Mouse (Mus musculus): ENCODE results near the gene 3110009E18Rik.

Gene 3110009E18Rik

GRCm38 (mm10) chr1:120145527-120146216 is 24.7 kb downstream of the 3110009E18Rik start:
- DNase-seq: no peak

DNA sequence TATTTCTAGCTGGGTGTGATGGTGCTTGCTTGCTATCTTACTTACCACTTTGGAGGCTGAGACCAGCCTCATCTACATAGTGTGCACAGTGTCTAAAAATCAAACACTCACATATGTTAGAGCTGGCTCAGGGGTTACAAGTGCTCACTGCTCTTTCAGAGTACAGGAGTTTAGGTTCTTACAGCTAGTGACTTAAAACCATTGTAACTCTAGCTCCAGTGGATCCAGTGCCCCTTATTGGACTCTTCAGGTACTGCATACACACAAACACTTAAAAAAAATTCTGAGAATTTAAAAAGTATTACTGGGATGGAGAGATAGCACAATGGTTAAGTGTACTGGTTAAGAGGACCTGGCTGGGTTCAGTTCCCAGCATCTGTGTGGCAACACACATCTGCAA is 26.0 kb downstream of the 3110009E18Rik start:
- DNase-seq: no peak

GRCm38 (mm10) chr1:120154232-120154631 is 33.2 kb downstream of the 3110009E18Rik start:
- peak; percentile 55 to 64 for DNase-seq

- DNase-seq: peak; percentile 45 to 56
Observed at GRCm38 (mm10) chr1:120155325-120155724, 34.3 kb downstream of the 3110009E18Rik start.

DNA sequence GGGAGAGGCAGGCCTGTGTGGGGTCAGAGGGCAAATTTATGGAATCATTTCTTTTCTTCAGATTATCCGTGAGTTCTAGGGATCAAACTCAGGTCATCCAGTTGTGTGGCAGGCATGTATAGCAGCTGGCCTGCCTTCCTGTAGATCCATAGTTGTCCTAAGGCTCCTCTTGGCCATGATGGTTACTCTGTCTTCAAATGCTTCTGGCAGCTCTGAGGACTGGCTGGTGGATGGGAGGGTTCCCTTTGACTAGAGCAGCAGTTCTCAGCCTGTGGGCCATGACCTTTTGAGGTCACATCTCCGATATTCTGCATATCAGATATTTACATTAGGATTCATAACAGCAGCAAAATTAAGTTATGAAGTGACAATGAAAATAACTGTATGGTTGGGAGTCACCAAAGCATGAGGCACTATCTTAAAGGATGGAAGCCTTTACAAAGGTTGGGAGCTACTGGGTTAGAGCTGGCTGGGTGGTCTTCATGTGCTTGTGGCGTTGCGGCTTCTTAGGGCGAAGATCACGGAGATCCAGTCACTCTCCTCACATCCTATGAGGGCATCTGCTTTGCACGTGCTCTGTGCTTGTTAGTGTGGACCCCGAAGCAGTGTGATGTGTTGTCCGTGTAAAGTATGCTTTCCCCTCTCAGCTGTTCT is 37.6 kb downstream of the 3110009E18Rik start:
- no peak for DNase-seq

DNA sequence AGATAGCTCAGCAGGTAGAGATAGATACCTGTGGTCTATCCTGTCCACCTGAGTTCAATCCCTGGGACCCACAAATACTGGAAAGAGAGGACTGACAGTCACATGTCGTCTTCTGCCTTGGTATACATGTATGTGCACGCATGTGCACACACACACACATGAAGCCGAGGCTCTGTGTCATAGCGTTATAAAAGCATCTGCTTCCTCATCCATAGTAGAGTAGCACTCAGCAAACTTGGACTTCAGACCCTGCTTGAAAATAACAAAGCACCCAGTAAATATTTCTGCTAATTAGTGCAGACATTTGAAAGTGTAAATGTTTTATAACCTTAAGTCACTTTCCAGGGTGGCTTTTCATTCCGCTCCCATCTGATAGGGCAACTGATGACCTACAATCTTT is 40.5 kb downstream of the 3110009E18Rik start:
- no peak for DNase-seq

- DNase-seq: no peak
Observed at GRCm38 (mm10) chr1:120162616-120163015, 41.6 kb downstream of the 3110009E18Rik start.

- DNase-seq: no peak
Observed at GRCm38 (mm10) chr1:120168016-120168415, 47.0 kb downstream of the 3110009E18Rik start.

GRCm38 (mm10) chr1:120168674-120169073 is 47.7 kb downstream of the 3110009E18Rik start:
- DNase-seq: no peak

- no peak for DNase-seq
Observed at GRCm38 (mm10) chr1:120170307-120170706, 49.3 kb downstream of the 3110009E18Rik start.

- DNase-seq: peak; percentile 40 to 56
Observed at GRCm38 (mm10) chr1:120171819-120172521, 51.0 kb downstream of the 3110009E18Rik start.

- no peak for DNase-seq
Observed at GRCm38 (mm10) chr1:120174991-120175390, 54.0 kb downstream of the 3110009E18Rik start.

DNA sequence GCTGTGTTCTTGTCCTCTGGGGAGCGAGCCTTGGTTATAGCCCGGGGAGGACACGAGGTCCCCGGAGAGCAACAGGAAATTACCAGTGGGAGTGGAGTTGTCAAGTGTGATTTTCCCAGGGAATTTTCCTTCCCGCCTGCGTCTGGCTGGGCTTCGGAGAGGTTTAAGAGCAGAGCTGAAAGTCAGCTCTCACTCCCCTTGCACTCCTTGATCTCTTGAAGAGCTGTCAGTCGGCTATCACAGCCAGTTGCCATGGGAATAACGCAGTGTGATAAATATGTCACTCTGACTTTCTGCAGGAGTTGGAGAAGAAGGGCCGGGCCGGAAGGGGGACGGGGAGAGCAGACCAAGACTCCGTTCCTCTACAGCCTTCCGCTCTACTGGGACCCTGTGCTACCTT is 55.3 kb downstream of the 3110009E18Rik start:
- DNase-seq: no peak

DNA sequence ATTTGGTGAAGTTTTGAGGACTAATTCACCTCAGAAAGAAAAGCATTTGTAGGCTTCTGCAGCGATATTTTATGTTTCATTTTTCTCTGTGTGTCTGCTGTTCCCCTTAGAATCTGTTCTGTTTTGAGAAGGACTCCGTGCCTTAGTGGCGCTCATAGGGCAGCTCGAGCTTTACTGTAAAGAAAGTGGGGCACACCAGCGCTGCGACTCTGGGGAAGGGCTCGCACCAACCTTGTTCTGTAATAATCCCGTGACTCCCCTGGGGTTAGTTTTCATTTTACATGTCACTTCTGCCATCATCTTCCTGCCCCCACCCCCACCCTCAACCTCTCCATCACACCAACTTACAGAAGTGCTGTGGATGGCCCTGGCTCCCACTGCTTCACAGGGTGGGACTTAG is 56.2 kb downstream of the 3110009E18Rik start:
- no peak for DNase-seq

GRCm38 (mm10) chr1:120186204-120186603 is 65.2 kb downstream of the 3110009E18Rik start:
- DNase-seq: no peak

GRCm38 (mm10) chr1:120186655-120187054 is 65.7 kb downstream of the 3110009E18Rik start:
- no peak for DNase-seq

DNA sequence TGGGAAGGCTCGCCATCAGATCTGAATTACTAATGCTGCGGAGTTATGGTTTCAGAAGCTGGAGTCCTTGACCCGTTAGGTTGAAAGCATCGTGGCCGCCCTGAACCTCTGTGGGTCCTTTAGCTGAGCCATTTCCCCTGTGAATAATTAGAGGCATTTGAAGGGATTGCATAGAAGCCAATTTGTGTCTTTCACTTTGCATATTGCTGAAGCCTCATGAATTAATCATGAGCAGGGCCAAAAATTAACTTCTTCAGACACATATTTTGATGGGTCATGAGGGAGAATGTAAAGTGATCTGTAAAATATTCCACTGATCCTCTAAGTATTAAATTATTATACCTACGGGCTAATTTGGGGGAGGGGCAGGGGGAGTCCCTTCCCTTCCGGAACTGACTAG is 66.1 kb downstream of the 3110009E18Rik start:
- no peak for DNase-seq

DNA sequence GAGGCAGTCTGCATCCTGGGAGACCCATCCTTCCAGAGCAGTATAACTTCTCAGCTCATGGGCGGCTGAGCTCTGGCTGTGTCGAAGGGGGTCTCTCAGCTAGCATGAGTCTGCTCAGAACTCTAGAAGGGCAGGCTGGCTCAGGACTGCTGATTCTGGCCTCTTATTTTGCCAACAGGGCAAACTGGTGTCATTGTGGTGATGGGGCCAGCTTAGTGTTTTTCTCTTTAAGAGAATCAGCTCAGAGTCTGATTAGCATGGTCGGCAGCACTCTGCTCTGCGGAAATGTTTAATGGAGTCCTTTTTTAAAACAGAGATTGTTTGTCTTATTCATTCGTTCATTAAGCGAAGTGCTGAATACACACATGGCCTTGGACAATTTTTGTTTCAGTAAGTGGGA is 68.2 kb downstream of the 3110009E18Rik start:
- DNase-seq: no peak

DNA sequence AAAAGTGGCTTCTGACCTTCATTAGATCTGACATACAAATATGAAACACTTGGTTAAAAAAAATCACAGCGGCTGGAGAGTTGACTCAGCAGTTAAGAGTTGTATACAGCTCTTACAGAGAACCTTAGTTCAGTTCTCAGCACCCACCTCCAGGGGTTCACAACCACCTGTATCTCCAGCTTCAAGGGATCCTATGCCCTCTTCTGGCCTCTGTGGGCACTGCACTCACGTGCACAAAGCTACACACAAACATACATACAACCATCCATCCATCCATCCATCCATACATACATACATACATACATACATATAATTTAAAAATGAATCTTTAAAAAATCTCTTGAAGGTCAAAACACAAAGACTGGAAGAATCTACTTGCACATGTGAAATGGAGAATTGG is 69.3 kb downstream of the 3110009E18Rik start:
- no peak for DNase-seq

- no peak for DNase-seq
Observed at GRCm38 (mm10) chr1:120190946-120191345, 70.0 kb downstream of the 3110009E18Rik start.

GRCm38 (mm10) chr1:120192321-120192720 is 71.3 kb downstream of the 3110009E18Rik start:
- no peak for DNase-seq

- DNase-seq: no peak
Observed at GRCm38 (mm10) chr1:120193586-120193985, 72.6 kb downstream of the 3110009E18Rik start.

GRCm38 (mm10) chr1:120195947-120196346 is 75.0 kb downstream of the 3110009E18Rik start:
- DNase-seq: peak in 1 of 2 experiments; percentile 37

GRCm38 (mm10) chr1:120196724-120197123 is 75.7 kb downstream of the 3110009E18Rik start:
- no peak for DNase-seq
